Comparison of ENCODE assay signal across 13 mouse cellular contexts in the genomic region with DNA sequence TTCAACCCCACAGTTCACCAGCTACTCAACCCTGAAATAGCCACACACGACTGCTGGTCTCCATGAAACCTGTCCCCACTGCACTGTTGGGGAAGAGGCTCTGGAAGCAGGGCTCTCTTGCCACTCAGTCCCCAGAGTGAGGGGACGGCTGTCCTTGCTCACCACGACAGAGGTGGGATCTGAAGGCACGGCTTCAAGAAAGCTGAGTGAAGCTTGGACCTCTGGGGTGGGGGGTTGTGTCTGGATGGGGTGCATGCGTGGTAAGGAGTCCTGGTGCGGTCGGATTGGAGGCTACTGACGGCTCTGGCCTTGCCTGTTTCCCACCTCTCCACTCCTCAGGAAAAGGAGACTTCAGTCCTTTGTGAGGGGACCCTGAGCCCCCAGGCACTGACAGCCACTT.
"Had no signal": no experiment of that assay in that cellular context is flagged by ENCODE, and none has a peak within 500 bp of the region (broad histone marks: within the 10 kb centered on the region; RNA-seq: fewer than 3 reads in every experiment).

No protein-coding gene starts in this region.

- H3K4me3 ChIP-seq: limb, embryonic 15.5 days; midbrain, embryonic 13.5 days had no signal

- H3K36me3 ChIP-seq: limb, embryonic 15.5 days; midbrain, embryonic 13.5 days had no signal

- H3K9ac ChIP-seq: limb, embryonic 15.5 days; liver, embryonic 14.5 days; liver, postnatal 0 days; lung, embryonic 14.5 days; midbrain, embryonic 13.5 days had no signal

- ATAC-seq: intestine, postnatal 0 days; liver, postnatal 0 days; lung, postnatal 0 days; midbrain, embryonic 13.5 days; midbrain, embryonic 16.5 days had no signal

- H3K27ac ChIP-seq: limb, embryonic 15.5 days; liver, embryonic 14.5 days; macrophage; midbrain, embryonic 13.5 days had no signal

- DNase-seq: layer of hippocampus, postnatal 36 days; liver, postnatal 0 days; lung, embryonic 14.5 days; thymus, adult 18-20 months; thymus, postnatal 36 days had no signal

- H3K27me3 ChIP-seq: limb, embryonic 15.5 days; midbrain, embryonic 13.5 days had no signal

- H3K4me2 ChIP-seq: limb, embryonic 15.5 days; liver, embryonic 11.5 days; lung, embryonic 14.5 days; midbrain, embryonic 13.5 days had no signal

- H3K9me3 ChIP-seq: limb, embryonic 15.5 days; midbrain, embryonic 13.5 days had no signal
